ENCODE assay signal across 11 mouse cellular contexts in the genomic region with DNA sequence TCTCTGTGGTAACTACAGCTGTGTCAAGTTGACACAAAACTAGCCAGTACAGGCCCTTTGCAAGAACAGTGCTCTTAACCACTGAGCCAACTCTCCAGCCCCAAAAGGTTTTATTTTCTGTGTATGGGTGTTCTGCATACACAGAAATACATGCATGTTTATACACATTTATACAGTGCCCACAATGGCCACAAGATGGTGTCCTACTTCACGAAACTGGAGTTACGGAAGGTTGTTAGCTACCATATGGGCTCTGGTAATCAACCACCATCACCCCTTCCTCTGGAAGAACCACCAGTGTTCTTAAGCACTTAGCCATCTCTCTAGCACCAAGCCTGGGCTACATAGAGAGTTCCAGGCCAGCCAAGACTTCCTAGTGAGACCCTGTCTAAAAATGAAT. TPM values are rescaled to one million over a fixed set of nuclear protein-coding genes. Genes with fewer than 3 reads are reported as not detected.
A peak's percentile ranks its signal among the peaks of the same experiment; 100 is the strongest.
DNase-seq lines count a peak whose midpoint lies in the region; ATAC-seq and TF ChIP-seq lines count a peak whose summit lies in the region.
"Had no signal": no experiment of that assay in that cellular context is flagged by ENCODE, and none has a peak within 500 bp of the region (broad histone marks: within the 10 kb centered on the region; RNA-seq: fewer than 3 reads in every experiment).

No protein-coding gene starts in this region.

- no peaks in the 10 kb centered on the region for H3K9me3 ChIP-seq in lung, embryonic 14.5 days (ENCODE audit: low read depth, low read length)
- H3K9me3 ChIP-seq in midbrain, embryonic 11.5 days (ENCODE audit: control insufficient read depth, low read length) = no peaks in the 10 kb centered on the region
- H3K9me3 ChIP-seq: embryonic facial prominence, embryonic 12.5 days; hindbrain, embryonic 15.5 days; midbrain, embryonic 12.5 days had no signal

- no peak overlapping the region for H3K27ac ChIP-seq in lung, embryonic 14.5 days (ENCODE audit: low read depth)
- no peak overlapping the region for H3K27ac ChIP-seq in midbrain, embryonic 11.5 days (ENCODE audit: low read depth, low read length)
- H3K27ac ChIP-seq: embryonic facial prominence, embryonic 12.5 days; hindbrain, embryonic 15.5 days; midbrain, embryonic 12.5 days had no signal

- DNase-seq in cerebellum, adult 18-20 months = peak; percentile 39 to 47
- DNase-seq in cerebellum, adult 9-10 months = no peak
- DNase-seq in lung, embryonic 14.5 days = peak; percentile 72
- no peak for DNase-seq in lung, postnatal 25 days (ENCODE audit: low spot score)
- peak; percentile 73 for DNase-seq in naive thymus-derived CD4-positive, alpha-beta T cell, adult 2 months (ENCODE audit: low read depth)
- no peak for DNase-seq in ovary, postnatal 10 days (ENCODE audit: low spot score)
- DNase-seq in midbrain, embryonic 11.5 days (ENCODE audit: low spot score, missing footprints) = no peak

- no peaks in the 10 kb centered on the region for H3K27me3 ChIP-seq in lung, embryonic 14.5 days (ENCODE audit: insufficient read depth, low read length)
- no peaks in the 10 kb centered on the region for H3K27me3 ChIP-seq in midbrain, embryonic 11.5 days (ENCODE audit: control insufficient read depth, insufficient read depth, low read length)
- H3K27me3 ChIP-seq: embryonic facial prominence, embryonic 12.5 days; hindbrain, embryonic 15.5 days; midbrain, embryonic 12.5 days had no signal

- no peak overlapping the region for H3K9ac ChIP-seq in lung, embryonic 14.5 days
- no peak overlapping the region for H3K9ac ChIP-seq in midbrain, embryonic 11.5 days (ENCODE audit: low read length)
- H3K9ac ChIP-seq: embryonic facial prominence, embryonic 12.5 days; hindbrain, embryonic 15.5 days; midbrain, embryonic 12.5 days had no signal

- 64% methylated on average over 2 of the region's 2 CpGs for WGBS in lung, embryonic 14.5 days
- WGBS in midbrain, embryonic 11.5 days = 65% methylated on average over 2 of the region's 2 CpGs

- peak; percentile 58 for TF ChIP-seq CTCF in lung, embryonic 14.5 days (IDR thresholded peaks at IDR 0.05; ENCODE audit: low read depth)

- no peaks in the 10 kb centered on the region for H3K36me3 ChIP-seq in lung, embryonic 14.5 days (ENCODE audit: insufficient read depth)
- H3K36me3 ChIP-seq in midbrain, embryonic 11.5 days (ENCODE audit: control insufficient read depth, insufficient read depth, low read length) = no peaks in the 10 kb centered on the region
- H3K36me3 ChIP-seq: embryonic facial prominence, embryonic 12.5 days; hindbrain, embryonic 15.5 days; midbrain, embryonic 12.5 days had no signal

- H3K4me3 ChIP-seq in lung, embryonic 14.5 days (ENCODE audit: low read depth, low read length) = no peak overlapping the region
- H3K4me3 ChIP-seq in midbrain, embryonic 11.5 days (ENCODE audit: low read depth, low read length) = no peak overlapping the region
- H3K4me3 ChIP-seq: embryonic facial prominence, embryonic 12.5 days; hindbrain, embryonic 15.5 days; midbrain, embryonic 12.5 days had no signal

- no peak for ATAC-seq in lung, embryonic 14.5 days (ENCODE audit: insufficient read depth)
- peak; percentile 74 for ATAC-seq in common myeloid progenitor, adult 5-6 weeks (replicated peaks; ENCODE audit: low read depth, poor library complexity, severe bottlenecking)
- ATAC-seq in midbrain, embryonic 11.5 days (ENCODE audit: low FRiP score) = no peak

- H3K4me1 ChIP-seq in lung, embryonic 14.5 days (ENCODE audit: insufficient read depth) = no peaks in the 10 kb centered on the region
- H3K4me1 ChIP-seq in midbrain, embryonic 11.5 days (ENCODE audit: control insufficient read depth, insufficient read depth, low read length) = no peaks in the 10 kb centered on the region
- H3K4me1 ChIP-seq: embryonic facial prominence, embryonic 12.5 days; hindbrain, embryonic 15.5 days; midbrain, embryonic 12.5 days had no signal

- H3K4me2 ChIP-seq in lung, embryonic 14.5 days = no peak overlapping the region
- no peak overlapping the region for H3K4me2 ChIP-seq in midbrain, embryonic 11.5 days
- H3K4me2 ChIP-seq: embryonic facial prominence, embryonic 12.5 days; hindbrain, embryonic 15.5 days; midbrain, embryonic 12.5 days had no signal

RNA-seq across cellular contexts. Expression of gene E4f1, which starts 8.5 kb away (rescaled TPM):
- polyA plus RNA-seq in lung, embryonic 14.5 days (2014; fragmentation: Nextera tagmentation; extraction: Ambion mirVana) = 22.3 and 25.2 TPM in 2 replicates
- 10.0 and 15.2 TPM in 2 replicates for total RNA-seq in common myeloid progenitor, adult 5-6 weeks (2017)
- 10.2 and 14.7 TPM in 2 replicates for polyA plus RNA-seq in midbrain, embryonic 11.5 days (2014; fragmentation: Nextera tagmentation; extraction: Ambion mirVana)

RNA-seq across cellular contexts. Expression of gene Pgp, which starts 8.6 kb away (rescaled TPM):
- 57.9 and 60.2 TPM in 2 replicates for polyA plus RNA-seq in lung, embryonic 14.5 days (2014; fragmentation: Nextera tagmentation; extraction: Ambion mirVana)
- 21.6 and 23.5 TPM in 2 replicates for total RNA-seq in common myeloid progenitor, adult 5-6 weeks (2017)
- polyA plus RNA-seq in midbrain, embryonic 11.5 days (2014; fragmentation: Nextera tagmentation; extraction: Ambion mirVana) = 60.6 and 67.6 TPM in 2 replicates

RNA-seq across cellular contexts. Expression of gene Bricd5, which starts 12.1 kb away (rescaled TPM):
- polyA plus RNA-seq in lung, embryonic 14.5 days (2014; fragmentation: Nextera tagmentation; extraction: Ambion mirVana) = 0.37 TPM in 1 of 2 replicates, not detected in the other
- total RNA-seq in common myeloid progenitor, adult 5-6 weeks (2017) = 1.3 TPM in 1 of 2 replicates, not detected in the other
- polyA plus RNA-seq in midbrain, embryonic 11.5 days (2014; fragmentation: Nextera tagmentation; extraction: Ambion mirVana) = 0.32 TPM in 1 of 2 replicates, not detected in the other
- polyA plus RNA-seq: embryonic facial prominence, embryonic 12.5 days; midbrain, embryonic 12.5 days had no signal

RNA-seq across cellular contexts. Expression of gene Mlst8, which starts 17.3 kb away (rescaled TPM):
- polyA plus RNA-seq in lung, embryonic 14.5 days (2014; fragmentation: Nextera tagmentation; extraction: Ambion mirVana) = 23.8 and 30.2 TPM in 2 replicates
- total RNA-seq in common myeloid progenitor, adult 5-6 weeks (2017) = 9.6 and 25.7 TPM in 2 replicates
- 28.9 and 30.3 TPM in 2 replicates for polyA plus RNA-seq in midbrain, embryonic 11.5 days (2014; fragmentation: Nextera tagmentation; extraction: Ambion mirVana)

RNA-seq across cellular contexts. Expression of gene Dnase1l2, which starts 18.7 kb away (rescaled TPM):
- polyA plus RNA-seq in lung, embryonic 14.5 days (2014; fragmentation: Nextera tagmentation; extraction: Ambion mirVana) = 1.8 and 2.6 TPM in 2 replicates
- total RNA-seq in common myeloid progenitor, adult 5-6 weeks (2017) = 1.4 TPM in 1 of 2 replicates, not detected in the other
- polyA plus RNA-seq in midbrain, embryonic 11.5 days (2014; fragmentation: Nextera tagmentation; extraction: Ambion mirVana) = 1.7 and 2.1 TPM in 2 replicates

Comparison
In these comparisons a context has a peak if more than half of its experiments do, and no peak if none do; other contexts are left out.
1. DNase-seq: peak in cerebellum, adult 18-20 months (2 of 2), lung, embryonic 14.5 days (single experiment) and naive thymus-derived CD4-positive, alpha-beta T cell, adult 2 months (single experiment); none in cerebellum, adult 9-10 months (single experiment), lung, postnatal 25 days (single experiment), ovary, postnatal 10 days (single experiment) and midbrain, embryonic 11.5 days (single experiment).